Mouse (Mus musculus) lung, postnatal 25 days (tissue): ENCODE results near the gene Tanc1.

Experiments
- DNase-seq: peaks from one replicate; pipeline ENCODE4 v3.0.0; 2022; ENCODE audit warnings: low spot score

Gene Tanc1

GRCm38 (mm10) chr2:59612733-59613473, 1.1 kb downstream of the Tanc1 start:
- no peak for DNase-seq

GRCm38 (mm10) chr2:59613474-59614019, 1.7 kb downstream of the Tanc1 start:
- no peak for DNase-seq

- DNase-seq = no peak
Observed at GRCm38 (mm10) chr2:59616890-59617289, 5.0 kb downstream of the Tanc1 start.

GRCm38 (mm10) chr2:59618996-59619395, 7.2 kb downstream of the Tanc1 start:
- DNase-seq = no peak

- DNase-seq = no peak
Observed at GRCm38 (mm10) chr2:59620601-59621000, 8.8 kb downstream of the Tanc1 start.

- no peak for DNase-seq
Observed at GRCm38 (mm10) chr2:59622514-59623139, 10.8 kb downstream of the Tanc1 start.

- DNase-seq = no peak
Observed at GRCm38 (mm10) chr2:59623858-59624257, 12.0 kb downstream of the Tanc1 start.

GRCm38 (mm10) chr2:59625416-59625815, 13.6 kb downstream of the Tanc1 start:
- DNase-seq = no peak

- DNase-seq = no peak
Observed at GRCm38 (mm10) chr2:59625927-59626326, 14.1 kb downstream of the Tanc1 start.

- DNase-seq = no peak
Observed at GRCm38 (mm10) chr2:59626422-59626821, 14.6 kb downstream of the Tanc1 start.

- DNase-seq = no peak
Observed at GRCm38 (mm10) chr2:59627502-59627901, 15.7 kb downstream of the Tanc1 start.

GRCm38 (mm10) chr2:59628057-59628901, 16.4 kb downstream of the Tanc1 start:
- DNase-seq = peak; percentile 68

- no peak for DNase-seq
Observed at GRCm38 (mm10) chr2:59629829-59630228, 18.0 kb downstream of the Tanc1 start.

GRCm38 (mm10) chr2:59631406-59631805, 19.6 kb downstream of the Tanc1 start:
- DNase-seq = no peak

GRCm38 (mm10) chr2:59633761-59634430, 22.1 kb downstream of the Tanc1 start:
- no peak for DNase-seq

- no peak for DNase-seq
Observed at GRCm38 (mm10) chr2:59637040-59637785, 25.4 kb downstream of the Tanc1 start.

- DNase-seq = no peak
Observed at GRCm38 (mm10) chr2:59642722-59643121, 30.9 kb downstream of the Tanc1 start.

GRCm38 (mm10) chr2:59644816-59645215, 33.0 kb downstream of the Tanc1 start:
- DNase-seq = no peak

- DNase-seq = no peak
Observed at GRCm38 (mm10) chr2:59645515-59645914, 33.7 kb downstream of the Tanc1 start.

GRCm38 (mm10) chr2:59646740-59647390, 35.0 kb downstream of the Tanc1 start:
- no peak for DNase-seq

GRCm38 (mm10) chr2:59648444-59648843, 36.6 kb downstream of the Tanc1 start:
- DNase-seq = no peak
